Mouse (Mus musculus): Measurements from ENCODE around the gene Hist1h3a. TPM values are rescaled to one million over a fixed set of nuclear protein-coding genes. Genes with fewer than 3 reads are reported as not detected.
"Not testable (repeated sequence)": the region's sequence is repeated elsewhere in the genome, so short reads cannot be mapped to it uniquely, and the experiment has no call there.

Gene Hist1h3a
- polyA plus RNA-seq, 1 experiment from 2014 or later, result 56.6 TPM

GRCm38 (mm10) chr13:23743215-23743614 lies 19.0 kb downstream of the Hist1h3a start:
- peak; percentile 1 for DNase-seq (ENCODE audit: low spot score)

GRCm38 (mm10) chr13:23742007-23742406 lies 20.2 kb downstream of the Hist1h3a start:
- DNase-seq (ENCODE audit: low spot score), result peak; percentile 2

- DNase-seq (ENCODE audit: low spot score), result peak; percentile 13
Measured at GRCm38 (mm10) chr13:23740910-23741309, 21.3 kb downstream of the Hist1h3a start.

DNA sequence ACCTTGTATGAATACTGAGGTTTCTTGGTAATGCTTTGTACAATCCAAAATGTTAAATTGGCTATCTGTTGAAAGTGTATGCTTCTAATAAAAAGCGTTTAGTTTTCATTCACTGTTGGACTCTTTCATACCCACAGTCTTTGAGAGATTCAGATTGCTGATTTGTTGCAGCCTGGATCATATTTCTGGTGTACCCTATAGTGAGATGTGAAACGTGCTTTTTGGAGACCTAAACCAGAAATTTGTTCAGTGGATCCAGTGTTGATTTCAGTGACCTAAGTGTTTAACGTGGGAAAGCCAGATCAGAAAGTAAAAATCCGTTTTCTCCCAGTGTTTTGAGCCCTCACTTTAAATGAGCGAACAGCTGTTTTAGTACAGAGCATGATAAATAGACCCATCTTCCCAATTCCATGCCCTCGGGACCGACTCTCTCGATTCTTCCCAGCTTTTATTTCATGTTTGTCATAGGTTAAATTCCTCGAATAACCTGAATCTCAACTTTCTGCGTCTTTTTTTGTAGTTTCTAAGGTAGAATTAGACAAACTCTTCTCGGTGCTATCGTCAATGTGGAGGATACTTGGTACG lies 21.8 kb downstream of the Hist1h3a start:
- no peak for DNase-seq (ENCODE audit: low spot score)

DNA sequence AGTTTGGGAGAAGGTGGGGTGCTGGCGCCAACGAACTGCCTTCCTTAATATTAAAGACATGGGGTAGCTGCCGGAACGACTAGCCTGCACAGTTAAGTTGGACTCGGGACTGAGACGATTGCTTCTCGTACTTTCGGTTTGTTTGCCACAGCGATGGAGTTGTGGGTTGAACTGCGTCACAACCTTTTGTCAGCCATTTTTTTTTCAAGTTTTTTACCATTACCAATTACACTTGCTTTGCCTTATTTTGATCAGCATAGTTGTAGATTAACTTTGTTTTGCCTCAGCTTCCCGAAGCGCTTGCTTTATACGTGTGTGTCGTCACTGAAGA lies 22.3 kb downstream of the Hist1h3a start:
- no peak for DNase-seq (ENCODE audit: low spot score)

- DNase-seq (ENCODE audit: low spot score), result peak; percentile 94
Measured at GRCm38 (mm10) chr13:23739069-23739921, 22.9 kb downstream of the Hist1h3a start.

DNA sequence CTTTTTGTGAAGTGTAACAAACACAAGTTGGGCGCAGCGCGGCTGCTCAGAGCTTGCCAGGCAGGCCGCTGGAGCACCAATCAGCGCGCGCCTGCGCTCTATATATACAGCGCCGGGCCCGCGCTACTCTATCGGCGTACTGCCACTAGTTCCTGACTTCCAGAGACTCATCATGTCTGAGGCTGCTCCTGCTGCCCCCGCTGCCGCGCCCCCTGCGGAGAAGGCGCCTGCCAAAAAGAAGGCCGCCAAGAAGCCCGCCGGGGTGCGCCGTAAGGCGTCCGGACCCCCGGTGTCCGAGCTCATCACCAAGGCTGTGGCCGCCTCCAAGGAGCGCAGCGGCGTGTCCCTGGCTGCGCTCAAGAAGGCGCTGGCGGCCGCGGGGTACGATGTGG lies 23.5 kb downstream of the Hist1h3a start, which contains the start of gene Hist1h1c:
Gene Hist1h1c, plus strand, starts transcription at position 132 of the 392 bp plus-strand sequence.
- peak; percentile 96 for DNase-seq (ENCODE audit: low spot score)

DNA sequence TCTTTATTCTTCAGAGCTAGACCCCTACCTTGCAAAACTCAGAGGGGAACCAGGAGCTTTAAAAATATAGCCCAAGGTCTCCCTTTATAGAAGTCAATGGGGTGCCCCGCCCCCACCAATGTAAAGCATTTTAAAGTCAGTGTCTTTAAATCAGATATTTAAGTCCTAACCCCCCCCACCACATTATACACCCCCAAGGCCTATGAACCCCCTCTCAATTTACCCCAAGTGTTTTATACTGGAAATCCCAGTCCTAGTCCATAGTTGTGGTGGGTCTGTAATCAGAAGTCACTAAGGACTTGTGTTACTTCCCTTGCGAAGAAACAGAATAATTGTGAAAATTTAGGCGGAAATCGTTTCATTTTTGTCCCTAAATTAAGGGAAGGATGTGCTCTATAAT lies 24.1 kb downstream of the Hist1h3a start:
- peak; percentile 59 for DNase-seq (ENCODE audit: low spot score)

GRCm38 (mm10) chr13:23737091-23737490 lies 25.1 kb downstream of the Hist1h3a start:
- no peak for DNase-seq (ENCODE audit: low spot score)

DNA sequence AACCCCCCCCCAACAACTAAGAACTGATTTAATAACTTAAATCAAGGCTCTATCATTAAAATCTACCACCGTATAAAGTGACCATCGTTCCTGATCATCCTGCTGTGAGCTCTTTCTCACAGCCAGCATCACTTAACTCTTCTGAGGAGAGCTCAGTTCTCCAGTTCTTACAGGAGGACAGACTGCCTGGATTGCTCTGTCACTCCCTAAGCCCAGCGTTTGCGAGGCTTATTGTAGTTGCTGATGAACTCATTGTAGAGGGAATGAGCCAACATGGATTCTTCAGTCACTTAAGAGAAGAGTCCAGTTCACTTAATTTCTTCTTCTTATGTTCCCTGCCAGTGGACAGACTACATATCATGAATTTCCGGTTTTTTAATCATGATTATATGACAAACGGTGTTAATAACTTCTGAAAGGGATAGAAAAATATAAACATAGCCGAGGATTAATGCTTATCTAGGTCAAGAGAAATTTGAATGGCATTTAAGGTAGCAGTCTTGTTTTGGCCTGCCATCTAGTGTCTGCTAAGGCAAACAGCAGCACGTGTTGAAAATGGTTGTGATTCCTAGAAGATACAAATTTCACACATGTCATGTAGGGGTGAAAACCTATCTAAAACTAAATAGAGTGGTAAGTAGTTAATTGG lies 29.9 kb downstream of the Hist1h3a start:
- peak; percentile 67 for DNase-seq (ENCODE audit: low spot score)

GRCm38 (mm10) chr13:23730479-23730878 lies 31.7 kb downstream of the Hist1h3a start:
- DNase-seq (ENCODE audit: low spot score), result no peak

DNA sequence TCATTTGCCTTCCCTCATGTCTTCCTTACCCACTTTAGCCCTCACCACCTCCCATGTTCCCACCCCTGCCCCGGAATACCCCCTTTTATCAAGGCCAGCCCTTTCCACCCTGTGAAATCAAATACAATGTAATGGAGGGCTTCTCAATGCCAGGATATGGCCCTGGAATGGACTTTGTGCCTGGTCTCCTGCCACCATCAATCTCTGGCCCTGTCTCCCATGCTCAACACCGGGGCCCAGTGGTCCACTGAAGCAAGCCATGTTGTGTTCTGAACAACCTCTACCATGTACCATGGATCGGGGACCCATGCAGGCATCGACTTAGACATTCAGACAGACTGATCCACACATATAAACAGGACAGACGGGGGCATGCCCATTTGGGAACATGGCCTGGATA lies 32.5 kb downstream of the Hist1h3a start:
- no peak for DNase-seq (ENCODE audit: low spot score)

DNA sequence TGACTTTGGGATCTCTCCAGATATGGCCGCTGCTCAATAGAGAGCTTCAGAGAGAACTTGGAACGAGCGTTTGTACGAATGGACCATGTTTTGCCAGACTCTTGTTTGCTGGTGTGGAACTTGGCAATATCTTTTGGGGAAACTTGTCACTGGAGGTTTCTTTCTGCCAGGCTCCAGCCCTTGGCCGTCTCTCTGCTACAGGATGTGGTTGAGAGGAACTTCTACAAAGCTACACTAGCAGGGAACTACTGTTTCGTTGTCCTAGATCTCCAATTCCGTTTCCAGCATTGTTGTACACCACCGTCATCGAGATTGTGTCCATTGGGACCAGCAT lies 33.0 kb downstream of the Hist1h3a start:
- DNase-seq (ENCODE audit: low spot score), result peak; percentile 63

GRCm38 (mm10) chr13:23728472-23729191 lies 33.6 kb downstream of the Hist1h3a start:
- DNase-seq (ENCODE audit: low spot score), result no peak

DNA sequence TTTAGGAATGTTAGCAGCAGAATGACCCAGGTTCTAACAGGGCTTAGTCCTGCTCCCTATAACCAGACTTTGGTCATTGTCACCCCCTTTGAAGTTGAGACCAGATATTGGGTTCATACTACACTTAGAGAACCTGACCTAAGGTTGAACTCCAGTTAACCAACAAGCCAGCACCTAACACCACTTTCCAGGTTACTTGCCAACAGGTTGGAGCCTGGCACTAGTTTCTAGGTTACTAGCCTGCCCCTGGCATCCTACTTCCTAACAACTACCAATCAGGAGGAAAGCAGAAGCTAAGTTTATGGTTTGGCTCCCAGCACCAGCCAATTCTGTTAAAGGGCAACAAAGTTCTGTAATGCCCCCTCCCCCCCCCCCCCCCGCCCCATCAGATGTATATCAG lies 37.0 kb downstream of the Hist1h3a start:
- DNase-seq (ENCODE audit: low spot score), result no peak

- DNase-seq (ENCODE audit: low spot score), result no peak
Measured at GRCm38 (mm10) chr13:23724239-23724638, 37.9 kb downstream of the Hist1h3a start.

GRCm38 (mm10) chr13:23717593-23718245 lies 44.5 kb downstream of the Hist1h3a start:
- DNase-seq (ENCODE audit: low spot score), result not testable (repeated sequence)

GRCm38 (mm10) chr13:23717176-23717575 lies 45.0 kb downstream of the Hist1h3a start:
- DNase-seq (ENCODE audit: low spot score), result no peak

DNA sequence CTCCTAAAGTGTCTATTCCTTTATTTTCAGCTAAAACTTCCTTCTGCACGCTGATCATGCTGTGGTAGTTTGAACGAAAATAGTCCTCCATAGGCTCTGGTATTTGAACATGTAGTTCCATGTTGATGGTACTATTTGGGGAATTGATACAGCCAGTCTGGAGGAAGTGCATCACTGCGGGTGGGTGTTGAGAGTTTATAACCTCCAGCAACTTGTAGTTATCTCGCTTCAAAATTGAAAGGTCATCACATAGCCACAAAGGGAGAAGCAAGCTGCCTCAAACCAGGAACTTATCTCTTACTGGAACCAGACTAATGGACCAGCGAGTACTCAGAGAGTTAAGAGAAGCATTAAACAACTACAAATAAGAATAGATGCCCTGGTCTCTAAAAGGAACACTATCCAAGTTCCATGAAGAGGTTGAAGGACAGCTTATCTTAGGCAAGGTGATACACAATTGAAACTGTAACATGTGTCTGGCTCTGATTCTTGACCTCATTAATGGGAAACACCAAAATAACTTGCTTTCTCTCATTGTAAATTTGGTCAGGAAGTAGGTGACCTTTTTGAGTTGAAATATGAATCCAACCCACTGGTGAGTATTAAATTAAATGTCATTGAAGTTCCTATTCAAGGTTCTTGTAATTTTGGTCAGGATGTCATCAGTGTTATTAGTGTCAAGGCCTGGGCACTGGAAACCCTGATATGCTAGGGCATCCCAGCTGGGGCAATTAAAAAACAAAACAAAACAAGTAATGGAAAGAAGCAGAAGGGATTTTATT lies 45.7 kb downstream of the Hist1h3a start:
- no peak for DNase-seq (ENCODE audit: low spot score)

Measured in thymus, postnatal 0 days (tissue).